Mouse (Mus musculus): ENCODE results near the gene Dbp. TPM values are rescaled to one million over a fixed set of nuclear protein-coding genes. Genes with fewer than 3 reads are reported as not detected.

Dbp gene
- total and polyA plus RNA-seq, 3 experiments: 7.9 to 11.0 (median 10.4) TPM

DNA sequence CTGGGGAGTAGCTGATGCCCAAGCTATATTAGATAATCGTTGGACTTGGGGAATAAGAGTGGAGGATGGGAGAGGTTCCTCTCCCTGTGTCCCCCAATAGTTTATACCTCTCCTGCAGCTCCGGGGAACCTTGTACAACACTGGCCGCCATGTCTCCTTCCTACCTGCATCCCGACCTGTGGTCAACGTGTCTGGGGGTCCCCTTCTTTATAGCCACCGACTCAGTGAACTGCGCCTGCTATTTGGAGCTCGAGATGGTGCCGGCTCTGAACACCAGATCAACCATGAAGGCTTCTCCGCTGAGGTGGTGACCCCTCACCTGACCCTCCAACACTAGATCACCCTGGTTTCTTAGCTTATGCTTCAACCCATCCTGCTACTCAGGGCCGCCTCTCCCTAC is 2.6 kb upstream of the Dbp start:
- Histone ChIP-seq H3K4me3 (replicated peaks in 1 of 3; ENCODE audit: low read depth in 2 of 3, low read length in 2 of 3, poor library complexity in 1 of 3) (no peak overlapping the region), H3K9ac (ENCODE audit: insufficient read depth, low read depth) (no peak overlapping the region), H3K27me3 (replicated peaks) (no peaks in the 10 kb centered on the region), H3K4me2 (ENCODE audit: insufficient read depth, low read depth, poor library complexity, severe bottlenecking) (no peak overlapping the region), H3K9me3 (replicated peaks; ENCODE audit: low read length) (no peaks in the 10 kb centered on the region), H3K4me1 (ENCODE audit: control insufficient read depth in 1 of 2, insufficient read depth in 2 of 2) (peaks cover 3 to 57% of the 10 kb centered on the region in 2 experiments; a peak in 3 of 4 replicates), H3K27ac (ENCODE audit: insufficient read depth, low read depth) (no peak overlapping the region), H3K79me2 (replicated peaks; ENCODE audit: control insufficient read depth, extremely low read depth, insufficient read depth, poor library complexity, severe bottlenecking) (no peaks in the 10 kb centered on the region), H3K36me3 (replicated peaks in 1 of 2; ENCODE audit: control insufficient read depth in 1 of 2, insufficient read depth in 1 of 2, low read length in 1 of 2) (no peaks in the 10 kb centered on the region)
- no peak for TF ChIP-seq TCF12 (IDR thresholded peaks at IDR 0.05; ENCODE audit: low read depth, low read length)
- TF ChIP-seq JUN (IDR thresholded peaks at IDR 0.05; ENCODE audit: insufficient read depth, low read depth, low read length): no peak
- no peak for TF ChIP-seq MYC (IDR thresholded peaks at IDR 0.05; ENCODE audit: low read depth, low read length)
- TF ChIP-seq CHD1 (IDR thresholded peaks at IDR 0.05; ENCODE audit: low read depth, low read length): no peak
- no peak for TF ChIP-seq KAT2A (IDR thresholded peaks at IDR 0.05; ENCODE audit: insufficient replicate concordance, low read length)
- TF ChIP-seq CTCF (conservative IDR thresholded peaks at IDR 0.05 in 1 of 2, IDR thresholded peaks at IDR 0.05 in 1 of 2; ENCODE audit: low read depth in 2 of 2, low read length in 2 of 2): no peak
- no peak for TF ChIP-seq MAZ (IDR thresholded peaks at IDR 0.05; ENCODE audit: low read depth, low read length)
- TF ChIP-seq EP300 (IDR thresholded peaks at IDR 0.05; ENCODE audit: low read length): no peak
- no peak for TF ChIP-seq RAD21 (IDR thresholded peaks at IDR 0.05; ENCODE audit: low read depth, low read length)
- no peak for TF ChIP-seq JUND (conservative IDR thresholded peaks at IDR 0.05; ENCODE audit: low read depth, low read length)
- TF ChIP-seq ZNF384 (IDR thresholded peaks at IDR 0.05; ENCODE audit: low read depth, low read length): no peak
- TF ChIP-seq ZC3H11A (IDR thresholded peaks at IDR 0.05; ENCODE audit: low read depth, low read length): no peak
- in situ Hi-C loops (cut with MboI; ENCODE audit: low pct_ligation_motif_present, low pct_unique_long_range_greater_than_20kb, low sequenced_read_pairs) (no loop called here), dilution Hi-C loops (cut with MboI; ENCODE audit: extremely low pct_ligation_motif_present, extremely low pct_unique_long_range_greater_than_20kb, low sequenced_read_pairs) (no loop called here)
- no peak for DNase-seq (ENCODE audit: extremely low read depth)

DNA sequence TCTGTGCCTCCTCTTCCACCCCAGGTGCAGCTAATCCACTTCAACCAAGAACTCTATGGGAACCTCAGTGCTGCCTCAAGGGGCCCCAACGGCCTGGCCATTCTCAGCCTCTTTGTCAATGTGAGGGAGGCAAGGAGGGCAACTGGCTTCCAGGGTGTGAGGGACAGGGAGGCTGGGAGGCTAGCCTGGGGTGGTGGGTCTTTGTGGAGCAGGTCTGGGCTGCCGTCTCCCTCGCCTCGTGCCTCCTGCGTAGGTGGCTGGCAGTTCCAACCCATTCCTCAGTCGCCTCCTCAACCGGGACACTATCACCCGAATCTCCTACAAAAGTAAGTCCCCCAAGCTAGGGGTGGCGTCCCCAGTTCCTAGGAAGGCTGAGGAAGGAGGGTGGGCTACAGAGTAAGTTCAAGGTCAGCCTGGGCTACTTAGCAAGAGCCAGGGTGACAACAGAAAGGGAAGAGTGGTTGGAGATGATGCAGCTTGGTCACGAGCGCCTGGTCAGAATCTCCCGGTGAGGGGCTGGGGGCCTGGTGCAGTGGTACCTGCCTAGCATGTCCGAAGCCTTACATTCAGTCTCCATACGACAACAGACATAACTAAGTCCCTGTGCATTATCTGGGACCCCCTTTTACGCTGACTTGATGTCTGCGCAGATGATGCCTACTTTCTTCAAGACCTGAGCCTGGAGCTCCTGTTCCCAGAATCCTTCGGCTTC is 1.9 kb upstream of the Dbp start:
- TF ChIP-seq HCFC1 (IDR thresholded peaks at IDR 0.05; ENCODE audit: low read depth, low read length) (no peak), BHLHE40 (IDR thresholded peaks at IDR 0.05; ENCODE audit: low read depth, low read length) (no peak), USF1 (IDR thresholded peaks at IDR 0.05; ENCODE audit: low read depth, low read length) (no peak), ETS1 (conservative IDR thresholded peaks at IDR 0.05; ENCODE audit: low read depth, low read length) (no peak), POLR2AphosphoS2 (IDR thresholded peaks at IDR 0.05; ENCODE audit: low read depth, low read length) (no peak), ELF1 (IDR thresholded peaks at IDR 0.05; ENCODE audit: low read depth, low read length) (no peak), MXI1 (IDR thresholded peaks at IDR 0.05; ENCODE audit: low read depth, low read length) (no peak), KAT2A (IDR thresholded peaks at IDR 0.05; ENCODE audit: insufficient replicate concordance, low read length) (no peak), ZC3H11A (IDR thresholded peaks at IDR 0.05; ENCODE audit: low read depth, low read length) (no peak)
- Histone ChIP-seq H3K79me2 (replicated peaks; ENCODE audit: control insufficient read depth, extremely low read depth, insufficient read depth, poor library complexity, severe bottlenecking) (no peaks in the 10 kb centered on the region), H3K4me2 (ENCODE audit: insufficient read depth, low read depth, poor library complexity, severe bottlenecking) (no peak overlapping the region; the same call in 1 of the 2 replicates), H3K36me3 (replicated peaks in 1 of 2; ENCODE audit: control insufficient read depth in 1 of 2, insufficient read depth in 1 of 2, low read length in 1 of 2) (no peaks in the 10 kb centered on the region), H3K9me3 (replicated peaks; ENCODE audit: low read length) (no peaks in the 10 kb centered on the region), H3K27ac (ENCODE audit: insufficient read depth, low read depth) (no peak overlapping the region), H3K4me3 (replicated peaks in 1 of 3; ENCODE audit: low read depth in 2 of 3, low read length in 2 of 3, poor library complexity in 1 of 3) (no peak overlapping the region), H3K9ac (ENCODE audit: insufficient read depth, low read depth) (no peak overlapping the region), H3K27me3 (replicated peaks) (no peaks in the 10 kb centered on the region), H3K4me1 (ENCODE audit: control insufficient read depth in 1 of 2, insufficient read depth in 2 of 2) (peaks cover 3 to 58% of the 10 kb centered on the region in 2 experiments; a peak in 3 of 4 replicates)
- no peak for DNase-seq (ENCODE audit: extremely low read depth)
- in situ Hi-C loops (cut with MboI; ENCODE audit: low pct_ligation_motif_present, low pct_unique_long_range_greater_than_20kb, low sequenced_read_pairs) (no loop called here), dilution Hi-C loops (cut with MboI; ENCODE audit: extremely low pct_ligation_motif_present, extremely low pct_unique_long_range_greater_than_20kb, low sequenced_read_pairs) (no loop called here)
